Mouse (Mus musculus) embryo, embryonic 11 days (tissue): ENCODE measurements around the gene Hist1h2bn.
A peak's percentile ranks its signal among the peaks of the same experiment; 100 is the strongest.

Experiments
- DNase-seq: peaks from one replicate; pipeline ENCODE4 v3.0.0-alpha.2; 2015

Hist1h2bn gene

GRCm38 (mm10) chr13:21729544-21729943 lies 24.4 kb upstream of the Hist1h2bn start:
- no peak for DNase-seq

GRCm38 (mm10) chr13:21733466-21733865 lies 20.5 kb upstream of the Hist1h2bn start:
- DNase-seq, result no peak

GRCm38 (mm10) chr13:21734010-21734905 lies 19.7 kb upstream of the Hist1h2bn start:
- DNase-seq, result peak; percentile 94

- peak; percentile 94 for DNase-seq
Measured at GRCm38 (mm10) chr13:21734906-21735767, 18.8 kb upstream of the Hist1h2bn start, which contains the start of gene Hist1h4j. TSS of gene Hist1h4j (plus strand) at chr13:21735064.

- no peak for DNase-seq
Measured at GRCm38 (mm10) chr13:21745006-21745405, 8.9 kb upstream of the Hist1h2bn start.

- DNase-seq, result peak; percentile 57
Measured at GRCm38 (mm10) chr13:21749387-21750158, 4.3 kb upstream of the Hist1h2bn start.

- DNase-seq, result peak; percentile 96
Measured at GRCm38 (mm10) chr13:21750159-21751017, 3.5 kb upstream of the Hist1h2bn start, which contains the start of gene Hist1h4k. TSS of gene Hist1h4k (minus strand) at chr13:21750505.

- DNase-seq, result no peak
Measured at GRCm38 (mm10) chr13:21751417-21751816, 2.5 kb upstream of the Hist1h2bn start.

GRCm38 (mm10) chr13:21751827-21752226 lies 2.1 kb upstream of the Hist1h2bn start:
- no peak for DNase-seq

- no peak for DNase-seq
Measured at GRCm38 (mm10) chr13:21752356-21752755, 1.6 kb upstream of the Hist1h2bn start.

GRCm38 (mm10) chr13:21753051-21753523 lies 836 bp upstream of the Hist1h2bn start:
- no peak for DNase-seq

- peak; percentile 64 for DNase-seq
Measured at GRCm38 (mm10) chr13:21754294-21755001, 525 bp downstream of the Hist1h2bn start.

GRCm38 (mm10) chr13:21755707-21756106 lies 1.8 kb downstream of the Hist1h2bn start:
- DNase-seq, result no peak

GRCm38 (mm10) chr13:21778814-21779766 lies 25.2 kb downstream of the Hist1h2bn start:
- DNase-seq, result peak; percentile 91

GRCm38 (mm10) chr13:21779767-21780731 lies 26.1 kb downstream of the Hist1h2bn start, which contains the start of gene Hist1h1b:
TSS of gene Hist1h1b (minus strand) at chr13:21780625.
- peak; percentile 93 for DNase-seq

- DNase-seq, result peak; percentile 20
Measured at GRCm38 (mm10) chr13:21781021-21781555, 27.2 kb downstream of the Hist1h2bn start.

GRCm38 (mm10) chr13:21781639-21782038 lies 27.7 kb downstream of the Hist1h2bn start:
- DNase-seq, result no peak
